Comparison of ENCODE assay signal across 7 mouse cellular contexts in genomic region chr4:149886298-149887271, GRCm38 (mm10).
DNase-seq lines count a peak whose midpoint lies in the region; ATAC-seq lines count a peak whose summit lies in the region.

No protein-coding gene starts in this region.

- no peak for ATAC-seq in neural tube, embryonic 15.5 days (ENCODE audit: low FRiP score)

- no peaks in the 10 kb centered on the region for H3K9me3 ChIP-seq in neural tube, embryonic 15.5 days (replicated peaks)

- intact Hi-C loops in gastrocnemius, postnatal 14 days (cut with DNase I; ENCODE audit: low total_unique reads) = no loop called here

- peaks cover 38% of the 10 kb centered on the region for H3K4me1 ChIP-seq in neural tube, embryonic 15.5 days

- peak; percentile 38 for DNase-seq in neural tube, embryonic 10.5 days (ENCODE audit: extremely low spot score, low spot score)
- DNase-seq in gastrocnemius, postnatal 14 days = peak; percentile 62
- peak; percentile 66 for DNase-seq in kidney, adult 9 months
- DNase-seq in retina, postnatal 1 day = peak; percentile 79
- DNase-seq in layer of hippocampus, postnatal 36 days = no peak
- no peak for DNase-seq in thymus, postnatal 14 days

- 41% methylated on average over 18 of the region's 18 CpGs for WGBS in neural tube, embryonic 15.5 days

- H3K36me3 ChIP-seq in neural tube, embryonic 15.5 days = no peaks in the 10 kb centered on the region

- H3K4me2 ChIP-seq in neural tube, embryonic 15.5 days = no peak overlapping the region

- H3K4me3 ChIP-seq in neural tube, embryonic 15.5 days (replicated peaks) = no peak overlapping the region

- H3K27ac ChIP-seq in neural tube, embryonic 15.5 days (replicated peaks) = no peak overlapping the region; the same call in 1 of the 2 replicates

- no peak overlapping the region for H3K9ac ChIP-seq in neural tube, embryonic 15.5 days (replicated peaks)

- H3K27me3 ChIP-seq in neural tube, embryonic 15.5 days (replicated peaks) = no peaks in the 10 kb centered on the region

Comparison
In these comparisons a context has a peak if more than half of its experiments do, and no peak if none do; other contexts are left out.
1. DNase-seq: peak in neural tube, embryonic 10.5 days (single experiment), gastrocnemius, postnatal 14 days (single experiment), kidney, adult 9 months (single experiment) and retina, postnatal 1 day (single experiment); none in layer of hippocampus, postnatal 36 days (0 of 2) and thymus, postnatal 14 days (single experiment).